35 mouse cellular contexts compared by ENCODE assay signal in genomic region chr4:76541769-76542168, GRCm38 (mm10).
"Had no signal": no experiment of that assay in that cellular context is flagged by ENCODE, and none has a peak within 500 bp of the region (broad histone marks: within the 10 kb centered on the region; RNA-seq: fewer than 3 reads in every experiment).

No protein-coding gene starts in this region.

- H3K4me1 ChIP-seq: heart, embryonic 10.5 days; heart, embryonic 12.5 days; heart, embryonic 13.5 days; heart, embryonic 15.5 days; hindbrain, embryonic 10.5 days; hindbrain, embryonic 12.5 days; hindbrain, embryonic 13.5 days; hindbrain, embryonic 15.5 days; intestine, embryonic 15.5 days; kidney, embryonic 15.5 days had no signal

- DNase-seq: heart, postnatal 10 days; heart, postnatal 14 days; heart, postnatal 36 days; heart, postnatal 4 days; kidney, adult 11 months; kidney, adult 18-20 months; kidney, adult 2 months; kidney, adult 8-10 months; kidney, adult 9 months; kidney, postnatal 10 days; kidney, postnatal 14 days; kidney, postnatal 25 days; kidney, postnatal 36 days; kidney, postnatal 4 days; layer of hippocampus, adult 9-11 months; layer of hippocampus, postnatal 36 days had no signal

- H3K9me3 ChIP-seq: heart, embryonic 10.5 days; heart, embryonic 12.5 days; heart, embryonic 13.5 days; heart, embryonic 15.5 days; hindbrain, embryonic 10.5 days; hindbrain, embryonic 12.5 days; hindbrain, embryonic 13.5 days; hindbrain, embryonic 15.5 days; intestine, embryonic 15.5 days; kidney, embryonic 15.5 days had no signal

- H3K4me3 ChIP-seq: heart, embryonic 10.5 days; heart, embryonic 12.5 days; heart, embryonic 13.5 days; heart, embryonic 15.5 days; hindbrain, embryonic 10.5 days; hindbrain, embryonic 12.5 days; hindbrain, embryonic 13.5 days; hindbrain, embryonic 15.5 days; intestine, embryonic 15.5 days; kidney, embryonic 15.5 days; layer of hippocampus, adult 2 months had no signal

- H3K4me2 ChIP-seq: heart, embryonic 11.5 days; heart, embryonic 12.5 days; heart, embryonic 13.5 days; heart, embryonic 15.5 days; hindbrain, embryonic 12.5 days; hindbrain, embryonic 13.5 days; hindbrain, embryonic 14.5 days; hindbrain, embryonic 15.5 days; intestine, embryonic 15.5 days; kidney, embryonic 15.5 days had no signal

- H3K27ac ChIP-seq: heart, embryonic 10.5 days; heart, embryonic 13.5 days; heart, embryonic 15.5 days; hindbrain, embryonic 10.5 days; hindbrain, embryonic 12.5 days; hindbrain, embryonic 13.5 days; hindbrain, embryonic 14.5 days; hindbrain, embryonic 15.5 days; hindbrain, postnatal 0 days; intestine, embryonic 15.5 days; kidney, embryonic 15.5 days; kidney, postnatal 0 days; layer of hippocampus, adult 2 months had no signal

- H3K36me3 ChIP-seq: heart, embryonic 10.5 days; heart, embryonic 12.5 days; heart, embryonic 13.5 days; heart, embryonic 15.5 days; hindbrain, embryonic 10.5 days; hindbrain, embryonic 12.5 days; hindbrain, embryonic 13.5 days; hindbrain, embryonic 15.5 days; intestine, embryonic 15.5 days; kidney, embryonic 15.5 days had no signal

- ATAC-seq: hindbrain, embryonic 16.5 days; hindbrain, postnatal 0 days; inflammation-experienced regulatory T-cells, adult 6 months; intestine, embryonic 15.5 days; intestine, embryonic 16.5 days; intestine, postnatal 0 days had no signal

- H3K9ac ChIP-seq: heart, embryonic 12.5 days; heart, embryonic 13.5 days; heart, embryonic 15.5 days; hindbrain, embryonic 12.5 days; hindbrain, embryonic 13.5 days; hindbrain, embryonic 14.5 days; hindbrain, embryonic 15.5 days; intestine, embryonic 15.5 days; kidney, embryonic 15.5 days had no signal

- H3K27me3 ChIP-seq: heart, embryonic 12.5 days; heart, embryonic 13.5 days; heart, embryonic 15.5 days; hindbrain, embryonic 12.5 days; hindbrain, embryonic 13.5 days; hindbrain, embryonic 15.5 days; intestine, embryonic 15.5 days; kidney, embryonic 15.5 days had no signal
